Mouse (Mus musculus): ENCODE results near the gene Gtpbp8. TPM values are rescaled to one million over a fixed set of nuclear protein-coding genes. Genes with fewer than 3 reads are reported as not detected.

Gene Gtpbp8
- 1 to 10 TPM; 4.7 to 9.5 (median 6.7) TPM for total RNA-seq (2022)

GRCm38 (mm10) chr16:44745866-44746562 is at the start of gene Gtpbp8:
TSS of gene Gtpbp8 (minus strand) at chr16:44746363.
- DNase-seq (ENCODE audit: low spot score in 2 of 2): peak; percentile 56 to 69

- DNase-seq (ENCODE audit: low spot score in 2 of 2): no peak
Observed at GRCm38 (mm10) chr16:44794416-44794815, 48.3 kb upstream of the Gtpbp8 start.

- DNase-seq (ENCODE audit: low spot score in 2 of 2): no peak
Observed at GRCm38 (mm10) chr16:44786934-44787333, 40.8 kb upstream of the Gtpbp8 start.

- no peak for DNase-seq (ENCODE audit: low spot score in 2 of 2)
Observed at GRCm38 (mm10) chr16:44780751-44781150, 34.6 kb upstream of the Gtpbp8 start.

GRCm38 (mm10) chr16:44779494-44779893 is 33.3 kb upstream of the Gtpbp8 start:
- DNase-seq (ENCODE audit: low spot score in 2 of 2): no peak

- DNase-seq (ENCODE audit: low spot score in 2 of 2): no peak
Observed at GRCm38 (mm10) chr16:44778538-44779147, 32.5 kb upstream of the Gtpbp8 start.

GRCm38 (mm10) chr16:44774201-44774600 is 28.0 kb upstream of the Gtpbp8 start:
- DNase-seq (ENCODE audit: low spot score in 2 of 2): no peak

- DNase-seq (ENCODE audit: low spot score in 2 of 2): no peak
Observed at GRCm38 (mm10) chr16:44773673-44774072, 27.5 kb upstream of the Gtpbp8 start.

- DNase-seq (ENCODE audit: low spot score in 2 of 2): no peak
Observed at GRCm38 (mm10) chr16:44772577-44772976, 26.4 kb upstream of the Gtpbp8 start.

GRCm38 (mm10) chr16:44767967-44768366 is 21.8 kb upstream of the Gtpbp8 start:
- DNase-seq (ENCODE audit: low spot score in 2 of 2): no peak

- no peak for DNase-seq (ENCODE audit: low spot score in 2 of 2)
Observed at GRCm38 (mm10) chr16:44767506-44767905, 21.3 kb upstream of the Gtpbp8 start.

GRCm38 (mm10) chr16:44766320-44766892 is 20.2 kb upstream of the Gtpbp8 start:
- no peak for DNase-seq (ENCODE audit: low spot score in 2 of 2)

- no peak for DNase-seq (ENCODE audit: low spot score in 2 of 2)
Observed at GRCm38 (mm10) chr16:44765555-44766319, 19.6 kb upstream of the Gtpbp8 start, which contains the start of gene Cd200r1. TSS of gene Cd200r1 (plus strand) at chr16:44765736.

GRCm38 (mm10) chr16:44761811-44762210 is 15.6 kb upstream of the Gtpbp8 start:
- DNase-seq (ENCODE audit: low spot score in 2 of 2): no peak

GRCm38 (mm10) chr16:44757700-44758099 is 11.5 kb upstream of the Gtpbp8 start:
- DNase-seq (ENCODE audit: low spot score in 2 of 2): no peak

GRCm38 (mm10) chr16:44748007-44748406 is 1.8 kb upstream of the Gtpbp8 start:
- DNase-seq (ENCODE audit: low spot score in 2 of 2): no peak

GRCm38 (mm10) chr16:44745471-44745865 is 695 bp downstream of the Gtpbp8 start:
- DNase-seq (ENCODE audit: low spot score in 2 of 2): no peak

GRCm38 (mm10) chr16:44742753-44743152 is 3.4 kb downstream of the Gtpbp8 start:
- no peak for DNase-seq (ENCODE audit: low spot score in 2 of 2)

- no peak for DNase-seq (ENCODE audit: low spot score in 2 of 2)
Observed at GRCm38 (mm10) chr16:44736118-44736517, 10.0 kb downstream of the Gtpbp8 start.

GRCm38 (mm10) chr16:44735676-44736075 is 10.5 kb downstream of the Gtpbp8 start:
- DNase-seq (ENCODE audit: low spot score in 2 of 2): no peak

GRCm38 (mm10) chr16:44734059-44734458 is 12.1 kb downstream of the Gtpbp8 start:
- no peak for DNase-seq (ENCODE audit: low spot score in 2 of 2)

GRCm38 (mm10) chr16:44727525-44727924 is 18.6 kb downstream of the Gtpbp8 start:
- no peak for DNase-seq (ENCODE audit: low spot score in 2 of 2)
